Mouse (Mus musculus): ENCODE measurements around the gene Irf8. TPM values are rescaled to one million over a fixed set of nuclear protein-coding genes. Genes with fewer than 3 reads are reported as not detected.
"Not testable (repeated sequence)": the region's sequence is repeated elsewhere in the genome, so short reads cannot be mapped to it uniquely, and the experiment has no call there.

The Irf8 gene
- total RNA-seq, 2 experiments from 2014 or later = 6.7 to 9.9 TPM

DNA sequence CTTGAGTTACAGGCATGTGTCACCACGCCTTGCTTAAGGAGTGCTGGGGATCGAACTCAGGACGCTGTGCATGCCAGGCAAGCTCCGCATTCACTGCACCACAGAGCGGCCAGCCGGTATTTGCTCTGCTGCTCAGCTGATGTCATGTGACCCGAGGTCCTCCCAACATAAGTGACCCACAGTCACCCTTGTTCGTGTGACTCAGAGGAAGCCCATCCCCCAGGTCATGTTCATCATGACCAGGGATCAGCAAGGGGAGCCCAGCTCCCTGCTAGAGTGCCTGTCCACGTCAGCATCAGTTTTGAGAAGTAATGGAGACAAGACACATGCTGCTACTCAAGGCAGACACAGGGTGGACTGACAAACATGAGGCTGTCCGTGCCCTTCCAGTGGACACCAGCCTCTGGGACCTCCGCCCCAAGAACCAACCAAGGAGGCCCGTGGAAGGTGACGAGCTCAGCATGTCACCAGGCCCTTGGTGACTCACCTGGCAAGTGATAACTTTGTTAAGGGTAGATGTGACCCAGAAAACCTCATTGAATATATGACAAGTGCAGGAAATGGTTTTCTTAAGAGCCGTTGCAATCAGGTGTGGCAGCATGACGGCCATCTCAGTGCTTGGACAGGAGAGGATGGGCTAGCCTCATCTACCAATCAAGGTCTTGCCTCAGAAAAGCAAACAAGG, 20.0 kb upstream of the Irf8 start:
- intact Hi-C loops (cut with DNase I) = no loop called here

DNA sequence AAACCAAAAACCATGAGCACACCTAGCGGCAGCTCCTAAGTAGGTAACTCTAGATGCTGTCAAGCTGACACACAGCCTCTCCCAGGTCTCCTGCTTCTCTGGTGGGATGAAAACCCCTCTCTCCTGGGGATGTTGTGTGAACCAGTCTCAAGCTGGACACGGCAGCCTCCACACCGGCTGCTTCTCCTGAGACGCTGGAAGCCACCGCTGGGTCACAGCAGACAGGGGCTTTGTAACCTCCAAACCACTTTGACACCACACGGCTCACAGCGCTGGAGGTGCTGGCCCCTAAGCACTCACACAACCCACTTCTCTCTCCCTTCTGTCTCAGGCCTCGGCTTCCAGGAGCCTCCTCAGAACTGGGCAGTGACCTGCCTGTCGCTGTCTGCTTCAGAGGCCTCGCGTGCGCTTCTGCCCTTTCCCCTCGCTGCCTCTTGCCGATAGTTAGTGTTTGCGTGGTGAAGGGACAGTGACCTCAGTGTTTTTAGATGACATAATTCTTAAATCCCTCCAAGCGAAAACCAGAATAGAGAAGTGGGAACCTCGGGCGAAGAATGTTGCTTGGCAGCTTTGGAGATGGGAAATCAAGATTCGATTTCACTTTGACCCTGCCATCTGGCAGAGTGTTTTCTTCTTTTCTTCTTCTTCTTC, 16.4 kb upstream of the Irf8 start:
- DNase-seq = no peak
- intact Hi-C loops (cut with DNase I) = no loop called here

More for the DNA sequence above, 20.0 kb upstream of the Irf8 start:
- no peak for DNase-seq

DNA sequence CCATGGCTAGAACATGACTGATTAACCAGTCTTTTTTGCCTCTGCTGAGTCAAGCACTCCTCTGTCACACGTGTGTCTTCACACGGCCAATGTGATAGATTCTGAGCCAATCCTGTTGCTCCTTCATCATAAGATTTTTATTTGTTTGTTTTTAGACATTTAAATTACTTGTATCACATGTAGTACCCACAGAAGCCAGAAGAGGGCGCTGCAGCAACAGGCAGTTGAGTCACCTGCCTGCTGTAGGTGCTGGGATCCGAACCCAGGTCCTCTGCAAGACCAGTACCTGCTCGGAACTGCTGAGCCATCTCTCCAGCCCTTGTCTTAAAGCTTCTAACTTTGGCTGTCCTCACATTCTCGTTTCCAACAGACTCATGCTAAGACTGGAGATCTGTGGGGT, 13.1 kb upstream of the Irf8 start:
- intact Hi-C loops (cut with DNase I) = no loop called here
- DNase-seq = peak in 1 of 2 experiments; percentile 2

DNA sequence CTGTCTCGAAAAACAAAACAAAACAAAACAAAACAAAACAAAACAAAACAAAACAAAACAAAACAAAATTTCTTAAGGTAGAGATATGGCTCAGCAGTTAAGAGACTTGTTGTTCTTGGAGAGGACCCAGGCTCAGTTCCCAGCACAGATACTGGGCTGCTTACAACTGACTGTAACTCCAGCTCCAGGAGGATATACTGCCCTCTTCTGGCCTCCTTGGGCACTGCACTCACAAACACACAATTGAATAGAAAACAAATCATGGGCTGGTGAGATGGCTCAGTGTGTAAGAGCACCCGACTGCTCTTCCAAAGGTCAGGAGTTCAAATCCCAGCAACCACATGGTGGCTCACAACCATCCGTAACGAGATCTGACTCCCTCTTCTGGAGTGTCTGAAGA, 12.1 kb upstream of the Irf8 start:
- intact Hi-C loops (cut with DNase I); DNase-seq: not testable (repeated sequence)

DNA sequence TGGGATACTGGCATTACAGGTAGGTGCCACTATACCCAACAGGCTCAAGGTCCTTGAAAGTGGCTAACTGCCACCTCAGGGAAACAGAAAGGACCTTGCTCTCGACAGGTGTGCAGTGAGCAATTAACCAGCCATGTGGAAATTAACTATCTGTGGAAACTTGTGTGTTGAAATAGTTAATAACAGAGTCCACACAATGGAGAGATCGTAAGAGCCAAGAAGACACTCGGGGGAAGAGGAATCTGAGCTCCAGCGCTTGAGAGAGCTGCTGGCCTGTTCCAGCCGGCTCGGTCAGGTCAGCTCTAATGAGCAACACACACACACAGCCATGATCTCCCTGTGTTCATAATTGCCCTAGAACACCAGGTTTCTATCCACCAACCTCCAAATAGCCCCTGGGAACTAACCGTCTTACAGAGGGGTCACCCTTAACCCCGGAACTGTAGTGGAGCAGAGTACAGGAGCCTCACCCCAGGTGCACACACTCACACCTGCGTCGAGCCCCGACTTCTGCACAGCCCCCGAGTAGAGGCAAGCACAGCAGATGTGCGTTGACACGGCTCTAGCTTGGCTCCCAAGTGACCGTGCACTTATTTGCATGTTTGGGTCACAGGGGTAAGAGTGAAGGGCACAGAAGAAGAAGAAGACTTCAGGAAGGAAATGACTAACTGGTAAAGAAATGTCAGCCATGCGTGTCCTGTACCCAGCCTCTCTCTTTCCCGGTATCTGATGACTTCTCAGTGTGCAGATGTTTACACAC, 11.2 kb upstream of the Irf8 start:
- intact Hi-C loops (cut with DNase I) = loop anchor here (5.0 kb wide), 1 partner anchor 38 kb away; no protein-coding TSS in a partner anchor

DNA sequence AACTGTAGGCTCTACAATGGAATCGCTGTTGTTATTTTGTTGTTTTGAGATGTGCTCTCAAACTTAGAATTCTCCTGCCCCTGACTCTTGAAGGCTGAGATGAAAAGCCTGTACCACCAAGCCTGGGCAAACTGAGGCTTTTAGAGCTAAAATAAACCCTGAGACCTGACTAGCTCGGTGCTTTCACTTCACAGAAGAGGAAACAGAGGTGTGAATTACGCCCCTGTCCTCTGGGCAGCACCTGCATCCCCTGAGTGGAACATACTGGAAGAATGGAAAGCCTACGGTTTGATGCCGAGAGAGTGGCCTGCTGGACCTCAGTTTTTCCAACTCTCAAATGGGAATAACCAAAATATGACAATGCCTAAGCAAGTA, 10.6 kb upstream of the Irf8 start:
- intact Hi-C loops (cut with DNase I) = loop anchor here (5.0 kb wide), 1 partner anchor 38 kb away; no protein-coding TSS in a partner anchor
- DNase-seq = no peak

More for the DNA sequence above, 11.2 kb upstream of the Irf8 start:
- DNase-seq = no peak

DNA sequence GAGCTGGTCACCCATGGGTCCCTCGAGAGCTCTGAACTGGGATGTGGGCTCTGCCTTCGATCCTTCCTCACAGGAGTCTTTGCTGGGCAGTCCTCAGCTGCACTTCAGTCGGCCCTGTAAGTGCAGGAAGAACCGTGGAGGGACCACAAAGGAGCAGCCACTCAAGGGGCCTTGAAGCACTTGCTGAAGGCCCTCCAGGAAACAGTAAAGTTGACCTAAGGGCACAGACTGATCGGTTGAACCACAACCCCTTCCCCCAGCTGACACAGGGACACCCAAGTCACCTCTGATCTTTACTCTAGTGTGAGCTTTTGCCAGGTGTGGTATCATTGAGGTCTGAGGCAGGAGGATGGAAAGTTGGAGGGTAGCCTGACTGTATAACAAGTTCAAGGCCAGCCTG, 10.1 kb upstream of the Irf8 start:
- no peak for DNase-seq
- intact Hi-C loops (cut with DNase I) = loop anchor here (5.0 kb wide), 1 partner anchor 39 kb away; no protein-coding TSS in a partner anchor

DNA sequence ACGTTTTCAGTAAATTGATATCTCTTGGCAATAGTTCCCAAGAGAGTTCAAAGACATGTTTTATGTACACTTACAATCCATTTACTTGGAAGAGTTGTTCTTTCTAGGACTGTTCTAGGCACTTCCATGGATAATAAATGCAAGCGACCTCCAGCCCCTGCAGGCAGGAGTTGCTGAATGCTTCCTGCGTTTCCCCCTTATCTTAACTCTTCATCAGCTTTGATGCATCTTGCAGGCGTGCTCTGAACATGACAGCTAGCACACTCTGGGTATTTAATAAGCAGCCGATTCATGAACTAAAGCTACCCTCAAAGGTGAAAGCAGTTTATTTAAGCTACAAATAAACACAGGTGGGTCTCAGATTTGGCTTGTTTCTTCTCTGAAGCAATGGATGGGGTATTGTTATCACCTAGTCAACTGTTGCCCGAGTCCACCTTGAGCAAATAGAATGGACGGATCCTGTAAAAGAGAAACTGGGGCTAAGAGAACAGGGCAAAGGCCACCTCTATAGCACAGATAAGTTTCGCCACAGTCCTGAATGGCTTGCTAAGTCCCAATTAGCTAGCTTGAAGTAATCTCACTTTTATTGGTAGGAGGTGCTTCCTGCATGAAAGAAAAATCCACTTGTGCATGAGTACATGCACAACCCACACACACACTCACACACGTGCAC, 7.5 kb upstream of the Irf8 start:
- intact Hi-C loops (cut with DNase I) = loop anchor here (5.0 kb wide), 1 partner anchor 41 kb away; no protein-coding TSS in a partner anchor

DNA sequence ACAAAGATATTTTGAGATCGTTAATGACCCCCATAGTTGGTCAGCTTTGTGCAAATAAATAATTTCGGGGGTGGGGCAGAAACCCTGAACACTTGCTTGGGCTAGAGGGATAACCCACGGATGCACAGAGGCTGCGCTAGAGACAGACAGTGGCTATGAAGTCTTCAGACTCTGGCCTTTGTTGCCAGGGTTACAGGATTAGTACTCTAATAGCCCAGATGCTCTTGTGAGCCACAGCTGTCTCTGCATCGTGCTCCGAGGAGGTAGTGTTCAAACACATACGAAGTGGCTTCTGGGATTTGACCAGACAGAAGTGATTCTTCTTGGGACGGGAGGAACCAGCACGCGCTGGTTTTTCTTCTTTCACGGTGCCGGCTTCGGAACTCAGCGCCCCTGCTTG, 4.6 kb upstream of the Irf8 start:
- intact Hi-C loops (cut with DNase I) = loop anchor here (5.0 kb wide), 1 partner anchor 34 kb away; no protein-coding TSS in a partner anchor
- DNase-seq = no peak

More for the DNA sequence above, 7.5 kb upstream of the Irf8 start:
- DNase-seq = no peak

DNA sequence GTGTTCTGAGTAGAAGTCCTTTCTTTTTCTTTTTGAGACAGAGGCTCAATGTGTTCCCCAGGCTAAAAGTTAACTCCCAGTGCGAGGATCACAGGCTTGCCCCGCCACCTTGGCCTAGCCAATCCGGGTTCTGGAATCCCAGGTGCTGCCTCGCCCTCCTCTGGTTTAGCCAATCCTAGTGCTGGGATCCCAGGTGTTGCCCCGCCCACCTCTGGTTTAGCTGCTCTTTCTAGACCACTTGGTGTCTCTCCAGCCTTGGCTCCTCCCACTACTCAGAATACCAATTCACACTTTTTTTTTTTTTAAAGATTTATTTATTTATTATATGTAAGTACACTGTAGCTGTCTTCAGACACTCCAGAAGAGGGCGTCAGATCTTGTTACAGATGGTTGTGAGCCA, 4.1 kb upstream of the Irf8 start:
- no peak for DNase-seq
- intact Hi-C loops (cut with DNase I) = loop anchor here (5.0 kb wide), 1 partner anchor 35 kb away; no protein-coding TSS in a partner anchor

DNA sequence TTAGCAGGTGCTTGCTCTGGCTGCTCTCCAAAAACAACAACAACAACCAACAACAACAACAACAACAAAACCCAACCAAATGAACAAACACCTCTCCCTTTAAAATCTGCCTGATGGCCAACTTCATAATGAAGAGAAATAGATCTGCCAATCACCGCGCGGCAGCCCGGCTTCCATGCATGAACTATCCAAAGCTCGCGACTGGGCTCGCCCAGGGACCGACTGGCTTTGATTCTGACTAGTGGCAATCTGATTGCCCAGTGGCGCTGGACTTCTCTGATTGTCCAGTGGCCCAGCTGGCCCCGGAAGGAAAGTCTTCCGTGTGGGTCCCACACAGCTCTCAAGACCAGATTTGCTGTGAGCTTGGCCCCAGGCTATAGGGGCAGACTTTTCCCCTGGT, 328 bp downstream of the Irf8 start:
- intact Hi-C loops (cut with DNase I) = loop anchor here (5.0 kb wide), 2 partner anchors 41 to 54 kb away; no protein-coding TSS in a partner anchor
- no peak for DNase-seq

DNA sequence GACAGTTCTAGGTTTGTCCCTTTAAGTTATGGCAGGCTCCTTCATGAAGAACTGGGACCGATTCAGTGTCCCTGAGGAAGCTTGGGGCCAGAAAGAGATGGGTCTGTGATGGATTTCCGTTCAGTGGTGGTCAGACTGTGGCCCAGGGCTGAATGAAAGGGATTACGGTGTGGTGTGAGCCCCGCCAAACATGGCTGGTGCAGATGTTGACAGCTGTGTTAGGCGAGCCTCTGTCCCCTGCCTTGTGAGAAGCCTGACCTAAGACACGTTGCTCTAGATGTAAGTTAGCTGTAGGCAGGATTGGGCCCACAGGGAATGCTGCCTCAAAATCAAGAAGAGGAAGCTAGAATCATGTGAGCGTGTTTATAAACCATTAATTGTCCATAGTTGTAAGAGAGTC, 1.0 kb downstream of the Irf8 start:
- intact Hi-C loops (cut with DNase I) = loop anchor here (5.0 kb wide), 2 partner anchors 40 to 55 kb away; no protein-coding TSS in a partner anchor
- DNase-seq = no peak

DNA sequence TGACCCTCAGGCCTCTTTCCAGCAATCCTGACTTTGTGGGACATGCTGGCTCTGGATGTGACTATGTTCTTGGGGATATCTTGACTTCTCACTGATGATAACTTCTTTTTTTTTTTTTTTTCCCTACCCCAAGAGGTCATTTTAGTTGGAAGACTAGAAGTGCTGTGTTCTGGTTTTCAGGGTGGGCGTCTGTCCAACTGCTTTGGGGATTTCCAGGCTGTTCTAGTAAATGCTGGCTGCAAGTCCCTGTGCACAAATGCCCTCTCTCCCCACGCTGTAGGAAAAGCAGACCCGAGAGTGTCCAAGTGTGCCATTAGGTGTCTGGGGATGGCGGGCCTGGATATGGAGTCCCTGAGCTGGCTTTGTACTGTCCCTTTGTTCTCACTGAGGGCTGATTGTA, 2.6 kb downstream of the Irf8 start:
- intact Hi-C loops (cut with DNase I) = loop anchor here (5.0 kb wide), 2 partner anchors 39 to 56 kb away; no protein-coding TSS in a partner anchor
- peak in 1 of 2 experiments; percentile 12 for DNase-seq

DNA sequence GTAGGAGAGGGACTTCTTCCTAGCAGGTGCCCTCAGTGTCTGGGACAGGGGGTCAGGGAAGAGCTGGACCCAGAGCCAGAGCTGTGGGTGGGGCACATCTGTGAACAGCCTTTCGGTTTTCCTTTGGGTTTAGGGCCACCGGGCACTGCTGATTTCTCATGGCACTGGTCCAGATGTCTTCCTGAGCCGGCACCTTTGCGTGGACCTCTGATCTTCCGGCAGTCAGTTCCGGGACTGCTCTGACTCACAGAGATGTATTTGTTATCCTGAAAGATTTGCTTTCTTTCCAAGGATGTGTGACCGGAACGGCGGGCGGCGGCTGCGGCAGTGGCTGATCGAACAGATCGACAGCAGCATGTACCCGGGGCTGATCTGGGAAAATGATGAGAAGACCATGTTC, 3.4 kb downstream of the Irf8 start:
- DNase-seq = no peak
- intact Hi-C loops (cut with DNase I) = loop anchor here (5.0 kb wide), 2 partner anchors 38 to 57 kb away; no protein-coding TSS in a partner anchor

DNA sequence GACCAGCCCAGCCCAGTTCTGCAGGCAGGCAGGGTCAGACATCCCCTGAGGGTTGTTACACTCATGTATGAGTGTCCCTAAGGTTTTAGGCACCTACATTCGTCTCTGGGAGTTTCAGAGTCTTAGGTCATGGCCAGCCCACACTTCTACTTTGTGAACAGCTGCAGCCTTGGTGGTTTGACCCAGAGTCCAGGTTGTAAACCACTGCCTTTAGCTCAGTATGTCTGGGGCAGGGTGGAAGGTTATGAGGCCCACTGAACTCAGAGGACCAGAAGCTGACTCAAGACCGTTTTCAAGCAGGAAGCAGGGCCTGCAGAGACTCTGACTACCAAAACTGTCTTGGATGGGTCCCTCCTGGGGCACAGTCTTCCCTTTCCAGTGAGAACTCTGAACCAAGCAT, 4.4 kb downstream of the Irf8 start:
- DNase-seq = no peak
- intact Hi-C loops (cut with DNase I) = no loop called here

DNA sequence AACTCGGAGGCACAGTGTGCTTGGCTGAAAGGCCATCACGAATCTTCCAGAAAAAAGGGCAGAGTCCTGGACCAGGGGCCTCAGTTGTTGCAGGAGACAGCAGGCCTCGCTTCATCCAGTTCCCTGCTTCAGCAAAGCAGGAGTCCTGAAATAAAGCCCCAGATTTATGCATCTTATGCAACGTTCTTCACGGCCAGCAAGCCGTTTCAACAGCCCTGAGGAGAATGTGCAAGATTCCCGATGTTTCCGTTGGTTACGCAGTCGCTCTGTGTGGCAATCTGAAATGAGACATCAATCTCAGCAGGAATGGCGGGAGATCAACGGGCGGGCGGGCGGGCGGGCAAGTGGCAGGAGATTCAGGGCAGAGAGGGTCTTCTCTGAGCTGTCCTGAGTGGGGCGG, 4.8 kb downstream of the Irf8 start:
- DNase-seq = no peak
- intact Hi-C loops (cut with DNase I) = no loop called here

DNA sequence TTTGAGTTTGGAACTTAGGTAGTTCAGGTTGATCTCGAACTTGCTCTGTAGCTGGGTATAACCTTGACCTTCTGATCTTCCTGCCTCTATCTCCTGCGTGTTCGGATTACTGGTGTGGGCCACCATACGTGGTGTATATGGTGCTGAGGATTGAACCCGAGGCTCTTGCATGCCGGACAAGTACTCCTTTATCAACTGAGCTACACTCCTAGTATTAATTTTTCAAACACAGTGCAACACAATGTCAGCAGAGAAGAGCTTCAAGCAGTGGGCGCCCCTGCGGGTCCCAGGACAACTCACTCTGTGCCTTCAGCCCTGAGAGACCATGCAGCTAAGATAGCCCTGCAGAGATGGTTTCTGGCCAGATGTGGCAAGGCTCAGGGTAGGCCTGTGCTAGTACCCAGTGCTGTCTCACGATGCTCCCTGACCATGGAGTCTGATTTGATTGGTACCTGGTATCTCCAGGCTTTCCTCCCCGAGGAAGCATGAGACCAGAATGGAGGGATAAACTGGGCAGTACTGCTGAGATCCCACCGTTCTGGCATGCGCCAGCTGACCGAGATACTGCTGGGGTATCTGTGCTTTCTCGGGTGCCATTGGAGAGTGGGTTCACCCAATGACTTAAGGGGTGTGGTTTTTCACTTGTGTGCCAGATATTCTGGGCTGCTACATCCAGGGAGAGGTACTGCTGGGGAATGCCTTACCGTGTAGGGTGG, 5.8 kb downstream of the Irf8 start:
- DNase-seq = no peak
- intact Hi-C loops (cut with DNase I) = loop anchor here (1.0 kb wide), 1 partner anchor 20 kb away; no protein-coding TSS in a partner anchor

DNA sequence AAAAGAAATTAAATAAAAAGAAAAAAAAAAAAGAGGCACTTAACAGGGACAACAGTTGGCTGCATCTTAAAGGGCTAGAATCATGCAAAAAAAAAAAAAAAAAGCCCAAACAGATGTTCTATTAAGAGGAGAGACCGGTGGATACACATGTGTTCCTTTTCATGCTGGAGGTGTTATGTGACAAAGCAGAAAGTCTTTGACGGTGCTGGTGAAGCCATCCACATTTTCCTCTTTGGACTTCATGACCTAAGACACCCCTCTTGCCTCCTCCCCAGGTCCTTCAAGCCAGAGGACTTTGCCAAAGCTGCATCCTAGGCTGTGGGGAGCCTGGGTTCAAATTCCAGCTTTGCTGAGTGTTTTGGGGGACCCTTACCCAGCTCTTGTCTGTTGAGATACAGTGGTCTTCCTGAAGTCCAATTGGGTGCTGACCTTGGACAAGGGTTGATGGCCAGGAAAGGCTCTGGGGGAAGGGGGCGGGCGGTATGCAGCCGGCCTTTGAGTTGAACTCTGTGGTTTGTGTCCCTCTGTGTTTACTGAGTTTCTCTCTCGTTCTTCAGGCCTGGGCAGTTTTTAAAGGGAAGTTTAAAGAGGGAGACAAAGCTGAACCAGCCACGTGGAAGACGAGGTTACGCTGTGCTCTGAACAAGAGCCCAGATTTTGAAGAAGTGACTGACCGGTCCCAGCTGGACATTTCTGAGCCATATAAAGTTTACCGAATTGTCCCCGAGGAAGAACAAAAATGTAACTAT, 7.2 kb downstream of the Irf8 start:
- intact Hi-C loops (cut with DNase I) = no loop called here
- DNase-seq = no peak

DNA sequence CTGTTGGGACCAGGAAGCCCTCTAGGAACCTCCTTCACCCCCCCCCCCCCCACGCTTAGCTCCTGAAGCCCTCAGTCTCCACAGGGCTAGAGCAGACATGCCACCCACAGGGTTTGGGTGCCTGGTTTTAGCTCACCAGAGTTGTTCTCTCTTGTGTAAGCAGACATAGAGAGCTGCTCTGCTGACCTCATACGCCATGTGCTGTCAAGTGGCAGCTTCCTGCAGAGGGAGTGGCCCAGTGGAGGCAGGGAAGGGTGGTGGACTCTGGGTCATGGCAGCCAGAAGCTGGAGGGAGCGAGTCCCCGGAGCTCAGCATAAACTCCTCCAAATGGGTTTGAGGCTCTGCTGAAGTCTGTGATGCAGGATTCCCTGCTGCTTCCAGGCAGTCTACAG, 7.7 kb downstream of the Irf8 start:
- intact Hi-C loops (cut with DNase I) = no loop called here

More for the DNA sequence above, 7.7 kb downstream of the Irf8 start:
- no peak for DNase-seq
